Mouse (Mus musculus) midbrain, postnatal 0 days (tissue): ENCODE results near the gene Arhgef1. TPM values are rescaled to one million over a fixed set of nuclear protein-coding genes. Genes with fewer than 3 reads are reported as not detected.
A peak's percentile ranks its signal among the peaks of the same experiment; 100 is the strongest.

Experiments used
- ATAC-seq: fragments of 200-750 bp; cut with Nextera tagmentation; 2 replicates; pipeline ENCODE4 v1.8.0; 2017; ENCODE audit warnings: moderate number of reproducible peaks, mild to moderate bottlenecking, moderate TSS enrichment, moderate library complexity; ENCODE audit not compliant: low FRiP score
- DNase-seq: peaks from one replicate; pipeline ENCODE4 v3.0.0-alpha.2; 2015; ENCODE audit warnings: low spot score
- H3K27ac ChIP-seq: fragments of 300-500 bp; sonication (generic); 2 replicates; pipeline ENCODE4 v1.5.1; 2014; ENCODE audit warnings: low read depth, mild to moderate bottlenecking, low read length, mixed read lengths
- H3K27me3 ChIP-seq: fragments of 300-500 bp; sonication (generic); 2 replicates; pipeline ENCODE4 v1.6.1; 2014; ENCODE audit warnings: low read length, control low read depth, mixed read lengths; ENCODE audit not compliant: insufficient read depth
- H3K36me3 ChIP-seq: fragments of 300-500 bp; sonication (generic); 2 replicates; pipeline ENCODE4 v1.6.1; 2014; ENCODE audit warnings: low read length, control low read depth, mixed read lengths; ENCODE audit not compliant: insufficient read depth
- H3K4me1 ChIP-seq: fragments of 300-500 bp; sonication (generic); 2 replicates; pipeline ENCODE4 v1.6.1; 2014; ENCODE audit warnings: mild to moderate bottlenecking, control low read depth, antibody characterized with exemption, low read length, mixed read lengths; ENCODE audit not compliant: insufficient read depth
- H3K4me2 ChIP-seq: fragments of 300-500 bp; sonication (generic); 2 replicates; pipeline ENCODE4 v1.6.1; 2014; ENCODE audit warnings: low read depth, mild to moderate bottlenecking, low read length, mixed read lengths; ENCODE audit not compliant: poor library complexity, severe bottlenecking
- H3K4me3 ChIP-seq: fragments of 300-500 bp; sonication (generic); 2 replicates; pipeline ENCODE4 v1.5.1; 2014; ENCODE audit warnings: low read depth, mild to moderate bottlenecking, low read length, moderate library complexity
- H3K9ac ChIP-seq: fragments of 300-500 bp; sonication (generic); replicated peaks from 2 replicates; pipeline ENCODE4 v1.6.1; 2014; ENCODE audit warnings: mild to moderate bottlenecking, low read length, moderate library complexity, mixed read lengths; ENCODE audit not compliant: poor library complexity, severe bottlenecking
- H3K9me3 ChIP-seq: fragments of 300-500 bp; sonication (generic); 2 replicates; pipeline ENCODE4 v1.6.1; 2016; ENCODE audit warnings: low read length, control low read depth
- CTCF ChIP-seq: IDR thresholded peaks from 2 replicates; pipeline ENCODE4 v1.5.1; 2016; ENCODE audit warnings: antibody characterized with exemption, mild to moderate bottlenecking
- WGBS: fragments of 180-500 bp; shearing (Covaris S2); extraction: QIAGEN DNeasy Blood & Tissue Kit; methylation state at CpG from one replicate; pipeline ENCODE4 v1.1.7; 2014; 5-methylcytosine and 5-hydroxymethylcytosine counted together
- polyA plus RNA-seq: library from polyadenylated mRNA; unstranded; fragments of >200 nt; fragmentation: Nextera tagmentation; extraction: Ambion mirVana; gene quantifications from 2 replicates; pipeline ENCODE4 v1.2.1, GENCODE M21; 2015
- total RNA-seq: library from RNA; depleted of rRNA; stranded (reverse); fragments of >200 nt; gene quantifications from 2 replicates; pipeline ENCODE4 v1.2.3, GENCODE M21; 2014

Gene Arhgef1
- total and polyA plus RNA-seq, 2 experiments from 2014 or later, result 19.1 to 33.0 TPM

DNA sequence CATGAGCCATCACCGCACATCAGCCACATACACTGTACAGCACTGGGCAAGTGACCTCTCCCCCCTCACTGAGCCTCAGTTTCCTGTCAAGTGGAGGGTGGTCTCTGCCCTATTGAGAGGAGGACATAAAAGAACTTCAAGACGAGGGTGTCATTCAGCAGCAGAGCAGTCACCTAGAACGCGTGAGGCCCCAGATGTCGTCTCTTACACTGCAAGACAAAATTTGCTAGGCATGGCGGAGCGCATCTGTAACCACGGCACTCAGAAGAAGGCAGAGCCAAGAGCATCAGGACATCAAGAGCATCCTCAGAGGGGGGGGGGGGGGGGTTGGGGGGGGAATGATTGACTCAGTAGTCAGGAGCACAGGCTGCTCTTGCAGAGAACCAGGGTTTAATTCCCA lies 6.4 kb upstream of the Arhgef1 start:
- no peaks in the 10 kb centered on the region for H3K9me3 ChIP-seq
- TF ChIP-seq CTCF, result no peak
- 68% methylated on average over 8 of the region's 8 CpGs for WGBS
- H3K36me3 ChIP-seq, result no peaks in the 10 kb centered on the region
- H3K27ac ChIP-seq, result no peak overlapping the region
- DNase-seq, result no peak
- no peak overlapping the region for H3K4me2 ChIP-seq
- no peak overlapping the region for H3K4me3 ChIP-seq
- H3K9ac ChIP-seq, result no peak overlapping the region
- H3K4me1 ChIP-seq, result no peaks in the 10 kb centered on the region
- ATAC-seq, result no peak
- no peaks in the 10 kb centered on the region for H3K27me3 ChIP-seq

DNA sequence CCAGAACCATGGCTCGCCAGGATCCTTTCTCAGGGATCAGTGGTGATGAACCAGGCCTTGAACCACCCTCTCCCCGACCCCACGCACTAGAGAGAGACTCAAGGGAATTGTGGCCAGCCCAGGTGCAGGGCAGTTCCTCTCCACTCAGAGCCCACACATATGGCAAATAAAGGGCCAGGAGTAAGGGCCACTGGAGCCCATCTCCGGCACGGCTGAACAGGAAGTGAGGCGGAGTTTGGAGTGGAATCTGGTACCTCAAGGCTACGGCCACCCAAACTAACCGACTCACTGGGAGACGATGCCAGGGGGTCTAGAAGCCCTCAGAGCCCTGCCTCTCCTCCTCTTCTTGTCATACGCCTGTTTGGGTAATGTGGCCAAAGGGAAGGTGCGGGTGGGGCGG lies 5.5 kb upstream of the Arhgef1 start, which contains the start of gene Cd79a:
Gene Cd79a, plus strand, starts transcription at position 158 of the 400 bp plus-strand sequence.
- Histone ChIP-seq H3K9me3 (no peaks in the 10 kb centered on the region), H3K4me1 (no peaks in the 10 kb centered on the region), H3K36me3 (no peaks in the 10 kb centered on the region), H3K9ac (no peak within 1 kb of the TSS), H3K4me2 (no peak within 1 kb of the TSS), H3K27ac (no peak within 1 kb of the TSS), H3K27me3 (no peaks in the 10 kb centered on the region), H3K4me3 (no peak within 1 kb of the TSS)
- ATAC-seq (no peak), DNase-seq (no peak)
- WGBS, result 84% methylated on average over 12 of the region's 12 CpGs
- TF ChIP-seq CTCF, result no peak

DNA sequence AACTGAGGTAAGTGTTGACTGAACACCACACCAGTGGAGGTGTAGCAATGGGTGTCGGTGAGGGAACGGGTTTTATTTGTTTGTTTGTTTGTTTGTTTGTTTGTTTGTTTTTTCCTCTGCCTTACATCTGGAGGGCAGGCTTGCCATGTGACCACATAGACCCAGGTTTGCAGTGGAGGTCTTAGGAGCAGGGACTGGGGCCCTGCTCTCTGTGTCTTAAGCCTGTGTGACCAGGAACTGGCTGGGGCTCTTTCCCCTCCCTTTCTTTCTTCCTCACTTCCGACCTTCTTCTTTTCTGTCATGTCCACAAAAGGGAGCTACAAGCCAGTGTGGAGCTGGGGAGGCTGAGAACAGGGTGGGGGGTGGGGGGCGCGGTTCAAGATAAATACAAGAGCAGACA lies 4.8 kb upstream of the Arhgef1 start:
- Histone ChIP-seq H3K9ac (no peak overlapping the region), H3K4me3 (no peak overlapping the region), H3K27me3 (no peaks in the 10 kb centered on the region), H3K4me2 (no peak overlapping the region), H3K36me3 (no peaks in the 10 kb centered on the region), H3K27ac (no peak overlapping the region), H3K9me3 (no peaks in the 10 kb centered on the region), H3K4me1 (no peaks in the 10 kb centered on the region; the same call in 1 of the 2 replicates)
- no peak for TF ChIP-seq CTCF
- ATAC-seq (no peak), DNase-seq (no peak)
- WGBS, result 74% methylated on average over 5 of the region's 5 CpGs

DNA sequence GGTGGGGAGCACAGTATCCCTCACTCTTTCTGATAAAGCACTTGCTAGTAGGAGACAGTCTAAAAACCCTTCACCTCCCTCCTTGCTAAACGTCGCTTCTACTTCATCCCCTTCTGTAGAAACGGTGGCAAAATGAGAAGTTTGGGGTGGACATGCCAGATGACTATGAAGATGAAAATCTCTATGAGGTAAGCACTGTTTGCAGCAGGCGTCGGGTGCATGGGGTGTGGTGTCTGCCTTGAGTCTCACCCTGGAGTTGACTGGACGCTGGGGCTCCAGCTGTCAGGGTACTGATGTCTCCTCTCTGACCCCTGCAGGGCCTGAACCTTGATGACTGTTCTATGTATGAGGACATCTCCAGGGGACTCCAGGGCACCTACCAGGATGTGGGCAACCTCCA lies 1.6 kb upstream of the Arhgef1 start:
- Histone ChIP-seq H3K4me2 (no peak overlapping the region), H3K9ac (no peak overlapping the region), H3K36me3 (no peaks in the 10 kb centered on the region), H3K4me1 (no peaks in the 10 kb centered on the region; the same call in 1 of the 2 replicates), H3K9me3 (no peaks in the 10 kb centered on the region), H3K27me3 (no peaks in the 10 kb centered on the region), H3K4me3 (no peak overlapping the region), H3K27ac (no peak overlapping the region)
- ATAC-seq, result no peak
- TF ChIP-seq CTCF, result no peak
- no peak for DNase-seq
- 77% methylated on average over 6 of the region's 6 CpGs for WGBS

DNA sequence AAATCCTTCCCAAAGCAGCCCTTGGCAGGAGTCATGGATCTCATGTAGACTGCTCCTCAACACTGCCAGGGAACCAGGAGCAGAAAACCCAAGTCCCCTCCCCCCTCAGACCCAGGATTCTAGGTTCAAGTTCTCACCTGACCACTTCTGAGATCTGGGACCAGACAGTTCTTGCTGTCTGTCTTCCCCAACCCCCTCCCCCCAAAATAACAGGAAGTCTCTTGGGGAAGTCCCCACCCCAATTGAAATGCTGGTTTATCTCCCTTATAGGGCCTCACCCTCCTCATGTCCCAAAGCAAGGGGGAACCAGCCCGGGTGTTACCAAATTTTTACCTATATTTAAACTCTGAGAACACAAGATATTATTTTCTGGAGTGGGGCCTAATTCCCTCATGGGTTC lies 870 bp upstream of the Arhgef1 start:
- no peak for TF ChIP-seq CTCF
- Histone ChIP-seq H3K9me3 (no peaks in the 10 kb centered on the region), H3K27me3 (no peaks in the 10 kb centered on the region), H3K36me3 (no peaks in the 10 kb centered on the region), H3K9ac (no peak overlapping the region), H3K4me1 (no peaks in the 10 kb centered on the region; the same call in 1 of the 2 replicates), H3K27ac (0 out of 2 replicates have a peak overlapping the region, but pooled peaks have one; percentile 70), H3K4me3 (no peak overlapping the region), H3K4me2 (no peak overlapping the region)
- 86% methylated on average over 1 of the region's 1 CpGs for WGBS
- DNase-seq (no peak), ATAC-seq (no peak)

DNA sequence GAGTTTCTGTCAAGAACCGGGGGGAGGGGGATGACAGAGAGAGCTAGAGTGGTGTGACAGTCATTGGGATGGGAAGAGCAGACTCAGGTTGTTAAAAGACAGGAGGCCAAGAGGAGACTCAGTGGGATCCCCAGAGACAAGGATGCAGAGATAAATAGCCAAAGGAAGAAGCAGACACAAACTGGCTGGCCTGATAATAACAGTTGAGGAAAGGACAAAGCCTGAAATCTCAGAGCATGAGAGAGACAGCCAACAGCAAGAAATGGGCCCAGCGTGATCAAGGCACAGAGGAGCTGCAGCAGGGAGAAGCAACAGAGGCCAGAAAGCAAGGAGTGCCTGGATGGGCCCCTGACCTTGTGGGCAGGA lies 465 bp upstream of the Arhgef1 start:
- Histone ChIP-seq H3K36me3 (no peaks in the 10 kb centered on the region), H3K27me3 (no peaks in the 10 kb centered on the region), H3K4me3 (peak overlapping the region; percentile 55; the same call in 1 of the 2 replicates), H3K4me1 (no peaks in the 10 kb centered on the region; the same call in 1 of the 2 replicates), H3K4me2 (no peak overlapping the region), H3K9me3 (no peaks in the 10 kb centered on the region), H3K27ac (peak overlapping the region; percentile 70), H3K9ac (peak overlapping the region; percentile 73; the same call in 1 of the 2 replicates)
- ATAC-seq (no peak), DNase-seq (no peak)
- no peak for TF ChIP-seq CTCF
- 60% methylated on average over 2 of the region's 2 CpGs for WGBS
